Mouse (Mus musculus) forelimb bud, embryonic 11.5 days (tissue): ENCODE results near the gene Fgf12.

ENCODE experiments used
- DNase-seq: peaks from one replicate; pipeline ENCODE4 v3.0.0-alpha.2; 2012; ENCODE audit warnings: low read depth, low spot score

Fgf12 gene

DNA sequence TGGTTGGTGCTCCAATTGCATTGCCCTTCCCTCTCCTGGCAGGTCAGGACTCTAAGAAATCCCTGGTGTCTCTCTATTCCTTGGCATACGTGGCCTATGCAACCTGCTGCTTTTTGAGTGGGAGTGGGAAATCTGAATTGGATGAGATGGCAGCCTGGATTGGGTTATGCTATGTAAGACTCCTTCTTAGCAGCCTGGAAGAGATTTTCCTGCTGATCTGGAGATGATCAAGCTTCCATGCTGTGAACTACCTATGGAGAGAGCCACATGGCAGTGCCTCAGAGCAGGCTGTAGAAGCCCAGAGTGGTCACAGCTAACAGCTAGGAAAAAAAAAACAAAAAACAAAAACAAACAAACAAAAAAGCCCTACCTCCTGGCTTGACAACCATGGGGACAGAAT is 277.3 kb downstream of the Fgf12 start:
- DNase-seq, result no peak

DNA sequence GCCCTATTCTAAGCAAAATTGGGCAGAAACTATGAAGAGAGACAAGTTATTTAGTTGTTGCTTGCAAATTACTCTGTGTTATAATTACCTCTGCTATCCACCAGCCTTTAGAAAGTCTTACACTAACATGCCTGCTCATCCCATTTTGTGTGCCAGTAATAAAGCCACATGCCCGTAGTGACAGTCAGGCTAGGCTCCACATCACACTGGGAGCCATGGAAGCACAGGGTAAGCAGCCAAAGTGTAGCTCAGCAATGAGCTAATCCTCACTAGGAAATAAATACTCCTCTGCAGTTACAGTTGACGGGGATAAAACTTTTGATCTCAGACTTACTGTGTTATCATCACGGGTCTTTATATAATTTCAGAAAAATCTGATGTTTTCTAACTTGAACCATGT is 298.0 kb downstream of the Fgf12 start:
- DNase-seq, result no peak

DNA sequence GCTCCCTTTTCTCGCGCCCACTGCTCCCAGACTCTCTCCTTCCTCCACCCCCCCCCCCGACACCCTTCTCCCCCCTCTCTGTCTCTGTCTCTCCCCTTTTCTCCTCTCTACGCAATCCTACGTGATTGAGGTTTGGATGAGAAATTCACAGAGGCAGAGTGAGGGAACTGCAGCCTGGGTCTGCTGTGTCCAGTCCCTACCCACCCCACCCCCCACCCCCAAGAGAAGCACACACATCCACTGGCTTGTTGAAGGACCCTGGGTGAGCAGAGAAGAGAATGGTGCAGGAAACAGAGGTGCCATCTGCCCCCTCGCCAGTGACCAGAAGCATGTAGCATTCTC is 305.8 kb downstream of the Fgf12 start:
- peak; percentile 9 for DNase-seq

GRCm38 (mm10) chr16:28446334-28447113 is 306.3 kb downstream of the Fgf12 start:
- DNase-seq, result peak; percentile 16

DNA sequence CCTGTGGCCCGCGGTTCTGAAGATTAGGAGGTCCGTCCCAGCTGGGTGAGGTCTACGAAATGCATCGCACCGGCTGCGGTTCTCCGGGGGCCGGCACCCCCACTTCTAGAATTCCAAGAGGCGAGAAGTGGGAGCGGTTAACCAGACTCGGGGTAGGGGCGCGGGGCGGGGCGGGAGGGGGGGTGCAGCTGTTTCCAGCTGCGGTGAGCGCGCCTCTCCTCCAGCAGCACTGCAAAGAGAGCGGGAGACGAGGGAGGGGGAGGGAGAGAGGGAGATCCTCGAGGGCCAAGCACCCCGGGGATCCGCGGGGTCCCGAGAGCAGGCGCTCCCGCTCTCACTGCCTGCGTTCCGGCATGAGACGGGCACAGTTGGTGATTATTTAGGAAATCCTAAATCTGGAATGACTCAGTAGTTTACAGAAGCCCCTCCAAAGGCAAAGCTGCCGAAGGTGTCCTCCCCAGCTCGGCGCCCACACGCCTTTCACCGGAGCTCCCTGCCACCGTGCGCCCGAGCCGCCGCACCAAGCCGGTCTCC is 307.0 kb downstream of the Fgf12 start:
- no peak for DNase-seq

DNA sequence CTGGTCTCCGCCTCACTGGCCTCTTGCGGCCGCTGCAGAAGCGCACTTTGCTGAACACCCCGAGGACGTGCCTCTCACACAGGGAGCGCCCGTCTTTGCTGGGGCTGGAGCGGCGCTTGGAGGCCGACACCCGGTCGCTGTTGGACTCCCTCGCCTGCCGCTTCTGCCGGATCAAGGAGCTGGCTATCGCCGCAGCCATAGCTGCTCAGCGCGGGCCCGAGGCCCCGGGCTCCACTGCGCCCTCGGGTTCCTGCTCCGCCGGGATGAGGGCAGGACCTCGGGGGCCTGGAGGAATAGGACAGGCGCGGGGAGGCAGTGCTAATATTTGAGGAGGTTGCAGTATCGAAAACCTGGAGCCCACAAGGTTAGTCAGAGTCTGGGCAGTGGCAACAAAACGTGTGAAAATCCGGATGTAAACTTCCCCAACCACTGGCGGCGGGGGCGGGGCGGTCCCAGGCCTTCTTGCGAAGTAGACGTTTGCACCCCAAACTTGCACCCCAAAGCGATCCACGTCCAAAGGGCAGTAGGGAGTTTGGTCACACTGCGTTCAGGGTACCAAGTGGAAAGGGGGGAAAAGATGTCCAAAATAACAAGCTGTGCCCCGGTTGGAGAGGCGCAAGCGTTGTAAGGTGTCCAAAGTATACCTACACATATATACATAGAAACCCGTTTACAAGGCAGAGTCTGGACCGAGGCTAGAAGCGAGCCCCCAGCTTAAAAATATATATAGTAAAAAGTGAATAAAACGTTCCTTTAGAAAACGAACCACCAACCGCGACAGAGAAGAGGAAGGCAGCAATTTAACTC is 307.7 kb downstream of the Fgf12 start:
- peak; percentile 18 for DNase-seq

GRCm38 (mm10) chr16:28421617-28422016 is 331.3 kb downstream of the Fgf12 start:
- no peak for DNase-seq

DNA sequence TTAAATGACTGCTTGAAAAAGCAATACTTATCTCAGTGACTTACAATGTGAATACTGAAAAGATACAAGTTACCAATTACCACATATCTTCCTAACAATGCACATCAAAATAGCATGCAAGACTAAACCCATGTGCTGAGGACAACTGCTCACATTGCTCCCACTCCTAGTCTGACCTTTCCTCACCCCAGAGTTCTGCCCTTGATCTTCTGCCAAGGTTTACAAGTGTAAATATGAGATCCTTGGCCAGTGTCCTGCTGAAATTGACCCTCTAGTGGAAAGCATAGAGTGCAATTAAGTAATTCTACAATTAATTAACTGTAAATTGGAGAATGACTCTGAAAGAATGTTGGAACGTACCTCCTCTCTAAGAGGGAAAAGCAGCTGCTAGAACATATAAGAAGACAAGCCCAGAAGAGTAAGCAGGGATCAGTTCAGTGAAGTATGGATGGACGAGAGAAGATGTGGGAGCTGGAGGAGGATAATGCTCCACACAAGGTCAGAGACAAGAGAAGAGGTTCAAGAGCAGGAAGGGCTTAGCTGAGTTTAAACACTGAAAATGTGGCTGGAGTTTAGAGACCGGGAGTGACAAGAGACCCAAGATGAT is 333.1 kb downstream of the Fgf12 start:
- no peak for DNase-seq

DNA sequence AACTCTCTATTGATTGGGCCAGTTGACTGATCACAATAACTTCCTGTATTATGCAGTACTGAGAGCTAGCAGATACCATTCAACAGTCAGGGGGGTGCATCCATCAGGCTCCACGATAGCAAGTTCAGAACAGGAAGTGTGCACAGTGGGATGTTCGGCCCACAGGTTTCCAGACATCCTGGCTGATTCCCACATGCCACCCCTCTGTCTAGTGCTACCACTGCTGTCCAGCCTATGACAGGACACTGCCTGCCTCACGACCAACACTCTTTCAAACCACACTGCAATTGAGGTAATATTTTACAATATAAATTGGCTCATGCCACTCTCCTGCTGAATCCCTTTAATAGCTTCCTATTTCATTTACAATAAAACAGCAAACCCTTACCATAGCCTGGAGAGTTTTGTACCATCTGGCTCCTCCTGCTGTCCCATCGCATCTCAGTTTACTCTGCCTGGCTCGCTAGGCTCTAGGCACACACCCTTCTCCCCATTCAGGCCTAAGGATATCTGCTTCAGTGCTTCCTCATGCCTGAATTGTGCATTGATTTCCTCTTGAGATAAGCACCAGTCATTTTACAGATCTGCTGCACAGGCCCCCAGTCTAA is 341.6 kb downstream of the Fgf12 start:
- no peak for DNase-seq

- DNase-seq, result no peak
Observed at GRCm38 (mm10) chr16:28408294-28408693, 344.6 kb downstream of the Fgf12 start.

DNA sequence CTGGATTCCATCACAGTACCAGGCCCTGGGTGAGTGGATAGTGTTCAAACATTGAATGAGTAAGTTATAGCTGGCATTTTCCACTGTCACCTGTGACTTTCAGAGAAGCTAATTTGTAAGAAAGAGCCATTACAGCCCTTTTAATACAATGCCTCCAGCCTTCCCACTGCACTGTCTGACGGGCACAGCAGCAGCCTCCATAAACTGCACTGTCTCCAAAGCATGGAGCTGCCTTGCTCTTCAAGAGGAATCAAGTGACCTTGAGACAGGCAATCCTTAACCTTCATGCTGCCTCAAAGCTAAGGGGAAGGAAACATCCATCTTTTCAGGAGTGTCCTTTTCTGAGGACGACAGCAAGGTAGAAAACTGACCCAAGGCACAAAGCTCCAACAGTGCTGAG is 345.0 kb downstream of the Fgf12 start:
- DNase-seq, result no peak

GRCm38 (mm10) chr16:28404156-28404555 is 348.7 kb downstream of the Fgf12 start:
- no peak for DNase-seq

GRCm38 (mm10) chr16:28402701-28403100 is 350.2 kb downstream of the Fgf12 start:
- DNase-seq, result no peak

DNA sequence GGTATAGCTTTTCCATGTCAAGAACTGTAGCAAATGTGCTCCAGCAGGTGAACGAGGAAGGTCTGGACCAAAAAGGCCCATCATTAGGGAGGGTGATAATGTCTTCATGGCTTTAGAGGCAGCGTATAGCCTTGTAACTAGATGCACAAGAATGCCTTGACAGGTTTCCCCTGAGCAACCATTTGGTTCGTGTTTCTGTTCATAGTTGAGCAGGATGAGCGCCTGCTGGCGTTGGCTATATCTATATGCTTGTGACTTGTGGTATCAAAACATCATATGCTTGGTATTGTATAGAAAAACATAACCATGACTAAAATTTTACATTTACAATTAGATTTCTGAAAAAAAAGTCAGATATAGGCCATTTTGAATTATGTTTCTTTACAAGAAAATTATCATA is 361.6 kb downstream of the Fgf12 start:
- no peak for DNase-seq

GRCm38 (mm10) chr16:28389114-28389513 is 363.8 kb downstream of the Fgf12 start:
- DNase-seq, result no peak

GRCm38 (mm10) chr16:28374790-28375189 is 378.1 kb downstream of the Fgf12 start:
- no peak for DNase-seq

DNA sequence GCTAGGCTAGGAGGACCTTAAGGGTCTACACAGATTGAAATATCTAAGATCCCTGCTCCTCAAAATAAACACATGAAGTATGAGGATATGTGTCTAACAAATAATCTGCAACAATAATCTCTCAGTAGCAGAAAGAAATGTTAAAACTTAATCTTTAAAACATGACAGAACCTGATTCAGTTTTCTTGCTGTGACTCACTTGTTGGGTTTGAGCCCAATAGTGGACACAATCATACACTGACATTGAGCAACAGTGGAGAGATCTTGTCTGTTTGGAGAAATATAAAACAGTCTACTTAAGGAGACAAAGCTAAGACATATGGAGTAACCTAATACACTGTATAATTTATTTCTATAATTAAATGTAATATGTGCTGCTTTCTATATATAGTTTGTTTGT is 379.6 kb downstream of the Fgf12 start:
- DNase-seq, result no peak

DNA sequence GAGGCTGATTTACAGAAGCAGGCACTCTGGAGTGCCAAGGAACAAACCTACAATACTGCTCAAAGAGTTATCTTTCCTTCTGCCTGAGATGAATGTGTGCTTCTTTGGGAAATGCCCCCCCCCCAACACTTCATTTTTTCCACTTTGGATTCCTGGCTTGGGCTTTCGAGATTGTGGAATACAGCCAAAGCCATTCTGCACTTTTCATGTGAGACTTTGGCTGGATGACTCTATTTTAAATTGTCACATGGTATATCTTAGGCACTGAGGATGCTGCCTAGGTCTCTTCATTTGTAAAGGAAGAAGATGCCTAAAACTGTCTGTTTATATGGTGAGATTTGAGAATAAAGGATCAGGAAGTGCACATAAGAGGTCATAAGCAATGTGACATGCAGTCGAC is 402.2 kb downstream of the Fgf12 start:
- DNase-seq, result no peak

DNA sequence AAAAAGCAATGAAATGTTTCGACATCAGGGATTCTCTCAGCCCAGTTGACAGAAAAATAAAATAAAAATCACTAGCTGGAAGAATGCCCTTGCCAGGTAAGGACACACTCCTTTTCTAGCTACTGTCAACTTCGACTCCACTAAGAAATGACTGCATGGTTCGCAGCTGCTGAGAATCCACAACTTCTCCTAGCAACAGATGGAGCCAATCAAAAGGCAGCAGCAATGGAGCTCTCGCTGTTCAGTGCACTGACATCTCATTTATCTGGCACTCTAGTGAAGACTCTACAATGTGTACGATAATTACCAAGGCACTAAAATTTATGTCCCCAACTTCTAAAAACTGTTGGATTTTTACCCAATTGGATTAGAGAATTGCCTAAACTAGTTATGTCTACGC is 407.5 kb downstream of the Fgf12 start:
- DNase-seq, result peak; percentile 14

DNA sequence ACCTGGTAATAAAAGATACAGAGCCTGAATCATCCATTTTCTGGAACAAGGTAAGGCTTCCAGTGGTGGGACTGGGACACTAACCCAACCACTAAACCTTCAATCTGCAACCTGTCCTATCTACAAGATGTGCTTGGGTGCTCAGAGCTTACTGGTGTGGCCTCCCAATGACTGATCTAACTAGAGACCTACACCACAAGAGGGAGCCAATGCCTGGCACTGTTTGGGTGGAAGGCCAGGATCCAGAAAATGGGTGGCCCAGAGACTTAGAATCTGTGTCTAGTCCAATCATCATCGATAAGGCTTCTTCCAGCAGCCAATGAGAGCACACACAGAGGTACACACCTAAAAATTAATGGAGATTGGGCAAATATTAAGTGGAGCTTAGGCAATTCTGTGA is 414.9 kb downstream of the Fgf12 start:
- no peak for DNase-seq

DNA sequence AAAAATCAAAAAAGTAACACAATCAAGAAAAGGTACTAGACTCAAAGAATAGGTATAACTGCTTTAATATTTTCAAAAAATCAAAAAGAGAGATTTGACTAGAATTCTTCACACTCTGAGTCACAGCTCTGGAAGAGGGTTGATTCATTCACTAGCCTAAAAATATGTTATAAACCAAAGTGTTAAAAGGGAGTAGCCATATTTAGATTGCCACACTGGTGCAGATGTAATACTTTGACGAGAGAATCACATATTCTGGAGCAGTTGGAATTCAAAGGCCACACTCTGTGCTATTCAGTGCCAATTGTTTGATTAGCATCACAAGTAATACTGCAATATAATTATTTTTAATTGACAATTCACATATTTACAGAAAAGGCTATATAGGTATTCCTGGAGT is 416.2 kb downstream of the Fgf12 start:
- no peak for DNase-seq

- no peak for DNase-seq
Observed at GRCm38 (mm10) chr16:28335025-28335424, 417.8 kb downstream of the Fgf12 start.
